Mouse (Mus musculus) urinary bladder, adult 2 months (tissue): ENCODE results near the gene Lingo1. TPM values are rescaled to one million over a fixed set of nuclear protein-coding genes. Genes with fewer than 3 reads are reported as not detected.

Experiments used
- DNase-seq: peaks from one replicate; pipeline ENCODE4 v3.0.0; 2022; ENCODE audit warnings: low spot score
- polyA plus RNA-seq: library from polyadenylated mRNA; depleted of rRNA; stranded (reverse); fragments of >200 nt; gene quantifications from 2 replicates; pipeline ENCODE4 v1.2.3, GENCODE M21; 2012; rRNA removed

The Lingo1 gene
- polyA plus RNA-seq, 1 experiment: 3.0 TPM

DNA sequence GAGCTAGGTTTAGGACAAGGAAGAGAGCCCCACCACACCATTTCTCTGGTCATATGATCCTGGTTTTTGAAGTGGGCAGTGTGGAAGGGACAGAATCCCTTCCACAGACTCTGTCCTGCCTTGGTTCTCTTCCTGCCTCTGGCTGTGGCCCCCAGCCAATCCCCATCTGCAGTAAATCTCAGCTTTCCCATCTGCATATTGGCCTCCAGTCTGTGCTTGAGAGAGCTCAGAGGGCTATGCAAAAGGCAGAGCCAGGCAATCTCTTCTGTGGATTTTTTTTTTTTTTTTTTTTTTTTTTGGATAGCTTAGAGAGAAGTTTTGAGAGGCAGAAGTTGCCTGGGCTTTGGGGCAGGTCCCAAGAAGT lies 190.8 kb downstream of the Lingo1 start:
- no peak for DNase-seq

DNA sequence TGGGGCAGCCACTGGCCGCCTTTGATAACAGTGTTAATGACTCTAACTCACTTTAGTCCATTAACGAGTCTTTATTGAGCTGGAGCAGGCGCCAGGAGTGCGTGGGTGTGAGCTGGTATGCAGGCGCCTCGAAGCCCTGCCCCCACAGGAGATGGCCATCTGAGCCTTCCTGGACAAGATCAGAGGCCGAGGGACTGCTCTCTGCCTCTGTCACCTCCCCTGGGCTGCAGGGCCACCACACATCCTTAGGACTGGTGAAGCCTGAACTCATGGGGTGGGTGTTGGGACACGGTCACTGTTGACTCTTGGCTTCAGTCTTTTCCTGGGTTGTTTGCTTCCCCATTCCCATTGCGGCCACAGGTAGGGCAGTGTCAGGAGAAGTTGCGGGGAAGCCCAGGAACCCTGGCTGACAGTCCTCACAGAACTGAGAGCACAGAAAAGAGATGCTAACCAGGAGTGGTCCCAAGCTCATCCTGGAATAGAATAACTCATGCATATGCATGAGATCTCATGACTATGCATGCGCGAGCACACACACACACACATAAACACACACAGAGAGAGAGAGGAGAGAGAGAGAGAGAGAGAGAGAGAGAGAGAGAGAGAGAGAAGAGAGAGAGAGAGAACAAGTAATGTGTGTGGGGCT lies 191.3 kb downstream of the Lingo1 start:
- no peak for DNase-seq

DNA sequence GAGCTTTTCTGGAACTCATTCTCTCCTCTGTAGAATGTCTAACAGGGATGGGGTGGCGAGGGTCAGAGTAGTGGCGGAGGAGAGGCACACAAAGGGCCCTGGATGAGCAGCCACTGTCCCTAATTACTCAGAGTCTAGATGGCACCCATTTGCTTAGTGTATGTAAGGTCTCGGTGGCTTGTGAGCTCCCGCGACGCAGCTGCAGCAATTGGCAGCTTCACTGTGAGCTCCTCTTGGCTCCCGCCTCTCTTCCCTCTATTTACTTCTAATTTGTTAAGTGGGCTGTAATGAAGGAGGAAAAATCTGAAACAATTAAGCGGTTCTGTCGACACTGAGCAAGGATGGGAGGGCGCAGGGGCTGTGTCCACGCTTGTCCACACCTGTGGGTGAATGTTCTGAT lies 195.6 kb downstream of the Lingo1 start:
- no peak for DNase-seq

DNA sequence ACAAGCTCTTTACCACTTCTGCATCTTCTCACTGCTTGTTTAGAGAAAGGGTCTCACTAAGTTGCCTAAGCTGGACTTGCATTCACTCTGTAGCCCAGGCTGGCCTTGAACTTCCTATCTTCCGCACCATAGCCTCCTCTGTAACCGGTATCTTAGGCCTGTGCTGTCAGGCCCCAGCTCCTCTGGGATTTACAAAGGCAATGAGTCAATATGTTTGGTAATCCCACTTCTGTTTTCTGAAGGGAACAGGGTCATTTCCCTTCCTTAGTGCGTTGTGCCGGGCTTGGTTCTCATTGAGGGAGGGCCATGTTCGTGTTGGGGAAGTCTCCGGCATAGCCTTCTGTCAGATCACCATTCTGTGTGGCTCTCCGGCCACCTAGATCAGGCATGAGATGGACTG lies 203.6 kb downstream of the Lingo1 start:
- DNase-seq: no peak

DNA sequence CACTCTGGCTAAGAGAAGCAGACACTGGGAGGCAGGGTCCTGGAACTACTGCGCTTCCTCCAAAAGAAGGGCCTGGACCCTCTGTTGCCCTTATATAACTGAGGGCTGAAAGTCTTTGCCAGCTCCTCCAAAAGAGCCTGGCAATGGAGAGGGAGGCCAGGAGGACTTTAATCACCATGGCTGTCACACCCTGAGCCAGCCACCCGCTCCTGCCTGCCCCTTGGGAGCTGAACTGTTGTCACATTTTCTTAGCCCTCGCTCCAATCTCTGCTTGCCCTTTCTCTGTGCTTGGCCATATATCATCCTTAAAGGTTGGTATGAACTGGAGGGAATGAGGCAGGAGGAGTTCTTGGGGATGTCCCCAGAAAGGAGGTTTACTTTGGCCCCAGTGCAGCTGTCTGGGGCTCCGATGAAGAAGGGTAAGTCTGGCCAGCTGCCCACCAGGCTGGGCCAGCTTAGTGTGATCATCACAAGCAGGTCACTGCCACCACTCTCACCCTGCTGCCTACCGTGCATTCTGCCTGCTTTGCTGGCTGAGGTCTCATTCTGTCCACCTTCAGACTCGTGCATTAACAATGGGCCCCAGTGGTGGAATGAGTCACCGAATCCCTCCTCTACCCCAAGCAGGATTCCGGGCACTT lies 204.9 kb downstream of the Lingo1 start:
- no peak for DNase-seq

DNA sequence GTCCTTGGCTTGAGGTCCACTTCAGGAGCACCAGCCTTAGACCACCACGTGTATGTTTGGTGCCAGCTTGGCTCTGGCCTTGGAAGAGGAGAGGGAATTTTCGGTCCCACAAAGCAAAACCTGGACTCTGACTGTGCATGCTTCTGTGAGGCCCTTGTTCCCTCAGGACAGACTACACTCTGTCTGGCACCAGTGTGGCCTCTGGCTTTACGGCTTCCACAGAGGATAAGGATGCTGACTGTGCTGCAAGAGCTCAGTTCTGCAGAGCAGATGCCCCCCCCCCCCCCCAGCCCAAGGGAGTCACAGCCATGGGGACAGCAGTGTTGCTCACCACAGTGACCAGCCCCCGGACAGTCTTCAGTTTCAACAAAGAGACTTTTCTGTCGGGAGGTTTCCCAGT lies 206.5 kb downstream of the Lingo1 start:
- no peak for DNase-seq

DNA sequence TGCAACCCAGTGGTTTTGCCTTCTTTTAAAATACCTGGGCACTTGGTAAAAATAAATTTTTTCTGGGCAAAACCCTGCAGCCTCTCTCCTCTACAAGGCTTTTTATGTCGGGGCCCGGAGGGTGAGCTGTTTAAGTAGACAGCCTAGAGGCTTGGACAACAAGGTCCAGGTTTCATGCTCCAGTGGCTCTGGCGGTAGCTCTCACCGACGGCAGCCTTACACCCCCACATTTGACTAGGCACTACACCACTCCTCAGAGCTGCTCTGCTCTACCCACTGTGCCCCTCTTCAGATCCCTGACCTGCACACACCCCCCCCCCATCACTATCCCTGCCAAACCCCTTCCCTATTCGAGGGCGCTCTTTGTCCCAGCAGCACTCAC lies 212.2 kb downstream of the Lingo1 start:
- DNase-seq: no peak

DNA sequence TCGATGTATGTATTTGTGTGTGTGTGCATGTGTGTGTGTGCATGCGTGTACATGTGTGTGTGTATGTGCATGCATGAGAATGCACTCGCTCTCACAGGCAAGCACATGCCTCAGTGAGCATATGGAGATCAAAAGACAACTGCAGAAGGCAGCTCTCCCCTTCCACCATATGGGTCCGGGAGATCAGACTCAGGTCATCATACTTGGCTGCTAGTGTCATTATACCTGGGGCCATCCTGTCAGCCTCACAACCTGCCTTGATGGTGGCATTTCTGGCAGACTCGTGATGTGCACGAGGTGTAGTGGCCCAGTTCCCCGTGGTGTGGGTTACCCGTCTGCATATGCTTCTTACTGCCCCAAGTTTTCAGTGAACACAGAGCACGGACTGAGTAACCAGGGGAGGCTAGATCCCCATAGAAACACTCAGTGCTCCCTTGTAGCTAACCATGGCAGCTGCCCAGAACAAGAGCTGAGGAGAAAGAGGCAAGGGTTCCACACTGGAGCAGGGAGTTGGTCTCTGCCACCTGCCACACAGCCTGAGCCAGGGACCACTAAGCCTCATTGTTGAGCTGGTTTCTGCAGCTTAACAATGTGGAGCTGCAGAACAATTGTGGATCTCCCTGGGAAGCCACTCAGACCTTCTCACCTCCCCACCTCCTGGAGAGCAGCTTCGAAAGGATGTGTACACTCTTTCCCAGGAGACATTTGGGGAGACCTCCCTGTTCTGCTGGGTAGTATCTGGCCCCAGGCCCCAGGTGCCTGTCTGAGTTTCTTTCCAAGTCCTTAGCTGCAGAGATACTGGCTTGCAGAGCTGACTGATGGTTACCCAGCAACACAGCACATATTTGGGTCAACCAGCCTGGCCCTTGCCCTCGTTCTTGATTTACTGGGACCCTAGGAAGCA lies 212.9 kb downstream of the Lingo1 start:
- no peak for DNase-seq

DNA sequence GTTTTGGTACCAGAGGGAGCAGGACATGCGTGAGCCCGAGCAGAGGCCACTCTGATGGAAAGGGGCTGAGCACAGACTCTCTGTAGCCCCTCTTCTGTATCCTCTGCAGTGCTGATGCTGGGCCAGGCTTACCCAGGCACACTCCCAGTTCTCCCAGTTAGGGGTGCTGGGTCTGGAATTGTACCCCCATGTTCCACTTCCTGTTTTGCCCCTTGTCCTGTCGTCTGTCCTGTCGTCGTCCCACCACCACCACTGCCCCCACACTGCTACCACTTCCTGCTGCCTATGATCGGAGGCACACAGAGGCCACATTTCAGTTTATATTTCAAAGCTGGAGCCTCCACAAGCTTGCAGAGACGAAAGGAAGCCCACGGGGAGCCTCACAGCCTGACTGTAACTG lies 213.6 kb downstream of the Lingo1 start:
- DNase-seq: no peak

DNA sequence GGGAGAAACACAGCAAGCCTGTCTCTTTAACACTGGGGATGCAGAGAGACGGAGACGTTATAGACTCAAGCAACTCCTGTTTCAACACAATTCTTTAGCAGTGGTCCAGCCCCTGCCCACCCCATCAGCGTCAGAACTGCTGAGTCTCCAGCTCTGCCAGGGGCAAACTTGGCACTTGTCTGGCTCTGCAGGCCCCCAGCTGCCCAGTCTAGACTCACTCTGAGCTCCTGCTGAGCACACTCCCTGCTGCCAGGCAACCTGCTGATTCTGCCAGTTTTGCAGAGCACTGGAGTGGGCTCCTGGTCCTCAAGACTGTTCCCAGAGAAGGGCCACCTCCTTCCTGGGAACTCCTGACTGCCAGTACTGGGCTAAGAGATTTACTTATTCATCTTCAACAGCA lies 214.6 kb downstream of the Lingo1 start:
- no peak for DNase-seq

DNA sequence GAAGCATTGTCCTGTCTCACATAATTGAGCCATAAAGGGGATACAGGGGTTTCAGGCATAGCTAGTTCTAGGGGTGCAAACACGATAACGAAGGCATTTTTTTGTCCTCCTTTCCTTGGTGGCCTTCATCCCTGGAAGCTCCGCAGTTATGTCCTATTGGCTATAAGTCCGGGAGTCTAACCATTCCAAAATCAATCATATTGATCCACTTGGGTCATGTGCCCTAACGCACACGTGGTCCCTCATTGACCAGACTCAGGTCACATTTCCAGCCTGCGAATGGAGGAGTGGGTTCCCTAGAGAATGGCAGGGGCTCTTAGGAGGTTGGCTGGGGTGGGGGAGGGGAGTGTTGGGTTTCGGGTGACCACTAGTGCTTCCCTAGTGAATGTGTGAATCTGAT lies 215.3 kb downstream of the Lingo1 start:
- no peak for DNase-seq

DNA sequence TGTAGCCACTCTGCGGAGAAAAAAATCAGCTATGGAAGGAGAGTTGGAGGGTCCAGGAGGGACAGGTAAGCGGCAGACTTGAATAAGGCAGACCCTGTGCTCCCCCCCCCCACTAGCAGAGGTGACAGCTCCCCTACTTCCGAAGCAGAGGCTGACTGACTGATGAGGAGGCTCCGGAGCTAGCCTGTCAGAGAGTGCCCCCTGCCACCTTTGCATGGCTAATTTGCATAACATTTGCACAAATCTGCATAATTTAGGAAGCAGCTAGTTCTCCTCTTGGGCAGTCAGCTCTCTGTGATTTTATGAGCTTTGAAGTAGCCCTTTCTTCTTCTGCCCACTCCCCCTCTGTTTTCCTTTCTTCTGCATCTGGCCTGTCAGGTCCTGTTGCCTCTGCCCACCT lies 216.2 kb downstream of the Lingo1 start:
- DNase-seq: no peak

DNA sequence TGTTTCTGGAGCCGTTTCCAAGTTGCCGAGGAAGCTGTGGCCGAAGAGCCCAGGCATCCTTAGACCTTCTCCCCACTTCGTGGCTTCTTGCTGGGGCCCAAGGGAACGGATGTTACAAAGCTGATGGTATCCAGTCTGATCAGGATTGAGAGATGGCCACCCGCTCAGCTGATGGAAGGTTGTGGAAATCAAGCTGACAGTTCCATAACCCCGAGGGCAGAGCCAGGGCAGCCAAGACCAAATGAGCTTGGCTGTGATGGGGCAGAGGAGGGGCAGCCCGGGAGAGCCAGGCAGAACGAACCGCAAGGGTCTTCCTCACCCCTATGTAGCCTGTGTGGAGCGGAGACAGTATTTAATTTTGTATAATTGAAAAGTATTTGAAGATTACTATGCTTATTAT lies 218.9 kb downstream of the Lingo1 start:
- DNase-seq: no peak

DNA sequence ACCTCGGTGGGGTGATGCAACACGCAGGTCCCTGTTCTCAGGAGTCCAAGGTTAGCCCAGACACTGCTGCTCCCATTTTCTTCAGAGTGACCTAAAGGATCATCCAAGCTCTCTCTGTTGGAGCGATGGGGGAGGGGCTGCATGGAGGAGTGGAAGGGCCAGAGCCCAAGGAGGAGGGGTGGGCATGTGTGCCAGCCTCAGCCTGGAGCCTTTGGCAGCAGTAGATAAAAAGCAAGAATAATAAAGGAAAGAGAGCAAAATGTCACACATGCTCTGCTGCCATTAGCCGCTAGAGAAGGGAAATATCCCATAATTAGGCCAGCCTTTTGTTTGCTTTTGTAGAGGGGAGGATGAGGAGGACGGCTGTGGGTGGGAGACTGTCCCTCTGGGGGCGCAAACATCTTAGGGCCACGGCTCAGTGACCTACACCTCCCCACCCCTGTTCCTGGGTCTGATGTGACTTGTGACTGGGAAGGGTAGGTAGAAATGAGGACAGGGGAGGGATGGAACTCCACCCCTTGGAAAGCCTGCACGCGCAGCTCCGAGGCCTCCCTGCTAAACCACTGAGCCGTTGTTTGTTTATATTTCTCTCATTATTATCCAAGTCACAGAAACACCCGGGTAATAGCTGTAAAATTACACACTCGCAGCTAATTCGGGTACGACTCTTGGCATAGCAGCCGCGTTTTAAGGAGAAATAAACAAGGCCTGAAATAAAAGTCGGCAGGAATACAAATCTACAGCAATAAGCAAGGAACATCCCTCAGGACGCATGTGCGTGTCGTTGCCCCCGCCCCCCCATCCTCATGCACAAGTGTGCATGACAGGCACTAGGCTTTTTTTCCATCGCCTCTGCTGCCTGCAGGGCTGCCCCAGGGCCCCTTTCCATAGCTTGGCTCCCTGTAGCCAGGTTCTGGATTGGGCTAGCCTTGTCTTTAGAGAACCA lies 223.5 kb downstream of the Lingo1 start:
- no peak for DNase-seq

Other genes starting within 250 kb of the Lingo1 start
- gene Odf3l1, start 68.2 kb upstream of the Lingo1 start, polyA plus RNA-seq: 0.96 and 1.1 TPM in 2 replicates
- gene Cspg4, start 68.6 kb upstream of the Lingo1 start, polyA plus RNA-seq: 27.7 and 39.1 TPM in 2 replicates
- gene Snx33, start 131.9 kb upstream of the Lingo1 start, polyA plus RNA-seq: 21.3 and 24.1 TPM in 2 replicates
- 121 and 136 TPM in 2 replicates for gene Imp3, start 141.0 kb upstream of the Lingo1 start, polyA plus RNA-seq
- 11.3 and 13.0 TPM in 2 replicates for gene Snupn, start 154.4 kb upstream of the Lingo1 start, polyA plus RNA-seq
- gene Ptpn9, start 198.5 kb upstream of the Lingo1 start, polyA plus RNA-seq: 26.2 TPM in 2 replicates